Mouse (Mus musculus) erythroblast, embryonic 14.5 days (primary cell): Measurements from ENCODE around the gene Nudt6.

Source experiments
- GATA1 ChIP-seq: IDR thresholded peaks from 2 replicates; pipeline ENCODE4 v1.6.1; 2012; ENCODE audit warnings: low read length, inconsistent platforms, mixed read lengths
- TAL1 ChIP-seq: IDR thresholded peaks from 3 replicates; pipeline ENCODE4 v1.6.1; 2012; ENCODE audit warnings: low read length, inconsistent platforms, mixed read lengths

DNA sequence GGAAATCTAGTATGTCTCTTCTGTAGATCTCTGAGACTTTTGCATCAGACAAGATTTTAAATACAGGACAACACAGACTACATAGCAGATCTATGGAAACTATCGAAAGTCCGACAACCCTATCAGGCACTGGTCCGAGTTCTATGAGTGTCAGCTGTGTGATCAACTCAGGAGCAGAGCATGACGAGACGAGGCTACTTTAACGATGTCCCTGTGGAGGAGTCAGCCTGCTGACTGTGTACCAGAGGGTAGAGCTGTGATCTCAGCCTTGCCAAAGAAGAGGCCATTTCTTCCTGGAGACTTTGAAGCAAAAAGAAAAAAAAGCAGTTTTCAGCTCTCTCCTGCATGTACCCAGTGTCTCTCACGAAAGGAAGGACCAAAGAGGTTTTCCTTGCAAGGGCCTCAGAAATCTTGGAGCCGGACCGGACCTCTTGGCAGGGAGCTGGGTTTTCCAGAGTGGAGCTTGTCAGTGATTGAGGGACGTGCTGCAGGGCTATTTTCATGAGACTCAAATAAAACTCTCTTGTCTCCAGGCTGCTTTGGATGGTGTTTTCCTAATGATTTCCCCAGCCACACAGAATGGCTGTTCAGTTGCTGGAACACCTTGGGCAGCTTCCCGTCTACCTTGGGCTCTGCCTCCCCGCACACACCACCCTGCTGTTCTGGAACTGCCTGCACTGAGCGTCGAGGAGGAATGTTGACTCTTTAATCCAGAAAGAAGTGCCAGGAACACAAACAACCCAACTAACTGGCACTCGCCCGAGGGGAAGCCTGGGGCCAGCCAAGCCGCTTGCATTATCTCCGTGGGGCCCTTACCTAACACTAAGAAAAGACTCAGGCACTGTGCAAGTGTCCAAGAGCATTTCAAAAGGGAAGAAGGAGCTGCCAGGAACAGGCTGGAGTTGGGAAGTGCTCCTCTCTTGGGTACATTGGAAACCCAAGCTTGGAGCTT is 39.8 kb downstream of the Nudt6 start:
- TF ChIP-seq GATA1 (no peak), TAL1 (no peak)
